Mouse (Mus musculus) CH12.LX (cell line): Measurements from ENCODE around the gene Prr13.

Experiments
- CHD2 ChIP-seq: IDR thresholded peaks from 2 replicates; pipeline ENCODE4 v1.6.1; 2011; ENCODE audit warnings: low read length, improper control_type of control experiment
- CTCF ChIP-seq, 2 experiments: IDR thresholded peaks in 1 of 2; conservative IDR thresholded peaks in 1 of 2; 2 replicates each; pipeline ENCODE4 v1.5.1; 2011 to 2012; ENCODE audit warnings: low read depth in 2 of 2, low read length in 2 of 2, improper control_type of control experiment in 1 of 2, inconsistent platforms in 1 of 2, mild to moderate bottlenecking in 1 of 2, moderate library complexity in 1 of 2
- E2F4 ChIP-seq: IDR thresholded peaks from 2 replicates; pipeline ENCODE4 v1.6.1; 2011; ENCODE audit warnings: low read depth, low read length, improper control_type of control experiment; ENCODE audit not compliant: insufficient replicate concordance
- ELF1 ChIP-seq: IDR thresholded peaks from 2 replicates; pipeline ENCODE4 v1.6.1; 2014; ENCODE audit warnings: low read depth, mild to moderate bottlenecking, inconsistent platforms, low read length, improper control_type of control experiment
- EP300 ChIP-seq: IDR thresholded peaks from 2 replicates; pipeline ENCODE4 v1.6.1; 2011; ENCODE audit warnings: low read length, improper control_type of control experiment
- HCFC1 ChIP-seq: IDR thresholded peaks from 2 replicates; pipeline ENCODE4 v1.6.1; 2012; ENCODE audit warnings: low read depth, mild to moderate bottlenecking, inconsistent platforms, low read length, improper control_type of control experiment
- KAT2A ChIP-seq: IDR thresholded peaks from 2 replicates; pipeline ENCODE4 v1.6.1; 2012; ENCODE audit warnings: low read length, improper control_type of control experiment, inconsistent platforms; ENCODE audit not compliant: insufficient replicate concordance
- MAZ ChIP-seq: IDR thresholded peaks from 2 replicates; pipeline ENCODE4 v1.6.1; 2012; ENCODE audit warnings: low read depth, mild to moderate bottlenecking, inconsistent platforms, low read length, improper control_type of control experiment, moderate library complexity
- MEF2A ChIP-seq: IDR thresholded peaks from 2 replicates; pipeline ENCODE4 v1.6.1; 2014; ENCODE audit warnings: low read depth, mild to moderate bottlenecking, inconsistent platforms, low read length, improper control_type of control experiment, borderline replicate concordance
- MXI1 ChIP-seq: IDR thresholded peaks from 2 replicates; pipeline ENCODE4 v1.6.1; 2011; ENCODE audit warnings: mild to moderate bottlenecking, low read depth, low read length, improper control_type of control experiment
- POLR2A ChIP-seq: IDR thresholded peaks from 2 replicates; pipeline ENCODE4 v1.6.1; 2011; ENCODE audit warnings: low read depth, mild to moderate bottlenecking, improper control_type of control experiment, low read length
- USF1 ChIP-seq: IDR thresholded peaks from 2 replicates; pipeline ENCODE4 v1.6.1; 2014; ENCODE audit warnings: low read depth, mild to moderate bottlenecking, inconsistent platforms, low read length, improper control_type of control experiment
- ZKSCAN1 ChIP-seq: IDR thresholded peaks from 2 replicates; pipeline ENCODE4 v1.6.1; 2012; ENCODE audit warnings: low read depth, inconsistent platforms, low read length, improper control_type of control experiment, borderline replicate concordance

DNA sequence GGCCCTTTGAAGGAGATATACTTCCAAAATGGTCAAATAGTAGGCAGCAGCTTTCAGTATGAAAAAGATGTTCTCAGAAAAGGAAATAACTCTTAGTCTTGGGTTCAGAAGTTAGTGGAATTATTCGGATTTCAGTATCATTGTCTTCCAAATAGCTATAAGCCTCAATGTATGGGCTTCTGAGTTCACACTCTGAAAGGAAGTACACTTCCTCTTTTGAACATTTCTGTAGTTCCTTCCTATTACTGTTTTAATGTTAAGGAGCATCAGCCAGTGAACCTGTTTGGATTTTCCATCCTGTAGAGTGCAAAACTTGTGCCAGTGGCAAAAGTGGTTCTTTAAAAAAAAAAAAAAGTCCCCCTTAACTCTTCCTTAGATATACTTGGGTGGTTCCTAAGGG, 26.8 kb upstream of the Prr13 start:
- TF ChIP-seq POLR2A (no peak), USF1 (no peak), CTCF (conservative IDR thresholded peaks at IDR 0.05 in 1 of 2, IDR thresholded peaks at IDR 0.05 in 1 of 2; ENCODE audit: low read depth in 2 of 2, low read length in 2 of 2) (no peak), ELF1 (no peak), CHD2 (no peak), MAZ (no peak), KAT2A (no peak), EP300 (no peak), ZKSCAN1 (no peak), MEF2A (no peak), MXI1 (no peak), E2F4 (no peak), HCFC1 (no peak)
